In the genomic region with DNA sequence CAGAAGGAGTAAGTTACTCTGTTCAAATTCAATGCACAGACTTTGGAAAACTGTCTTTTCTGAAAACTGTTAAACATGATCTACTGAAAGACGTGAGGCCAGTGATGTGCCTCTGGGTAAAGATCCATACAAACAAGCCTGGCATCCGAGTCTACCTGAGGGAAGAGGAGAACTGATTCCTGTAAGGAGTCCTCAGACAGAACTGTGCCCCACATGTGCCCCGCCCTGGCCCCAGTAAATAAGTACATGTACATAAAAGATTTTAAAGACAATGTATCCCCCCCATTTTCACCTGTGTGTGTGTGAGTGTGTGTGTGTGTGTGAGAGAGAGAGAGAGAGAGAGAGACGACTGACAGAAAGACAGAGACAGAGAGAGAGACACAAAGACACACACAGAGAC, we compare ENCODE assay signal across 8 mouse cellular contexts. TPM values are rescaled to one million over a fixed set of nuclear protein-coding genes. Genes with fewer than 3 reads are reported as not detected.
DNase-seq lines count a peak whose midpoint lies in the region; ATAC-seq and TF ChIP-seq lines count a peak whose summit lies in the region.

No protein-coding gene starts in this region.

- no peak for DNase-seq in heart, embryonic 10.5 days (ENCODE audit: low spot score)
- no peak for DNase-seq in lung, postnatal 25 days (ENCODE audit: low spot score)
- DNase-seq in thymus, postnatal 10 days (ENCODE audit: low spot score in 2 of 2), result peak; percentile 32 to 37

- H3K4me2 ChIP-seq in heart, embryonic 12.5 days, result no peak overlapping the region
- H3K4me2 ChIP-seq in lung, embryonic 15.5 days, result peak overlapping the region; percentile 28; the same call in 1 of the 2 replicates
- H3K4me2 ChIP-seq in kidney, embryonic 16.5 days (replicated peaks; ENCODE audit: low read depth, low read length), result no peak overlapping the region
- no peak overlapping the region for H3K4me2 ChIP-seq in hindbrain, embryonic 13.5 days

- no peak overlapping the region for H3K4me3 ChIP-seq in heart, embryonic 10.5 days
- no peak overlapping the region for H3K4me3 ChIP-seq in heart, embryonic 12.5 days
- no peak overlapping the region for H3K4me3 ChIP-seq in lung, embryonic 15.5 days
- no peak overlapping the region for H3K4me3 ChIP-seq in bone marrow, adult 2 months (replicated peaks; ENCODE audit: control insufficient read depth, low read depth, low read length)
- H3K4me3 ChIP-seq in kidney, embryonic 16.5 days (ENCODE audit: low read length), result no peak overlapping the region
- H3K4me3 ChIP-seq in hindbrain, embryonic 13.5 days, result no peak overlapping the region

- no peak for TF ChIP-seq POLR2A in bone marrow, adult 2 months (IDR thresholded peaks at IDR 0.05; ENCODE audit: borderline replicate concordance, control insufficient read depth, low read depth, low read length)

- H3K9me3 ChIP-seq in heart, embryonic 10.5 days, result no peaks in the 10 kb centered on the region
- no peaks in the 10 kb centered on the region for H3K9me3 ChIP-seq in heart, embryonic 12.5 days (replicated peaks)
- H3K9me3 ChIP-seq in lung, embryonic 15.5 days, result no peaks in the 10 kb centered on the region
- H3K9me3 ChIP-seq in kidney, embryonic 16.5 days (ENCODE audit: low read length), result no peaks in the 10 kb centered on the region
- no peaks in the 10 kb centered on the region for H3K9me3 ChIP-seq in hindbrain, embryonic 13.5 days

- H3K9ac ChIP-seq in heart, embryonic 12.5 days, result no peak overlapping the region
- H3K9ac ChIP-seq in lung, embryonic 15.5 days, result no peak overlapping the region
- H3K9ac ChIP-seq in kidney, embryonic 16.5 days (replicated peaks; ENCODE audit: low read length), result no peak overlapping the region
- H3K9ac ChIP-seq in hindbrain, embryonic 13.5 days, result no peak overlapping the region

- 75% methylated on average over 4 of the region's 4 CpGs for WGBS in heart, embryonic 10.5 days
- 71% methylated on average over 4 of the region's 4 CpGs for WGBS in heart, embryonic 12.5 days
- 71% methylated on average over 4 of the region's 4 CpGs for whole genome bisulfite sequencing in lung, embryonic 15.5 days
- 41% methylated on average over 4 of the region's 4 CpGs for WGBS in bone marrow, adult 2 months
- 82% methylated on average over 4 of the region's 4 CpGs for WGBS in kidney, embryonic 16.5 days
- WGBS in hindbrain, embryonic 13.5 days, result 83% methylated on average over 4 of the region's 4 CpGs

- no peak for ATAC-seq in heart, embryonic 12.5 days (ENCODE audit: insufficient number of reproducible peaks, low FRiP score)
- ATAC-seq in lung, embryonic 15.5 days (ENCODE audit: borderline replicate concordance, extremely low read depth, low FRiP score, low TSS enrichment), result no peak
- no peak for ATAC-seq in kidney, embryonic 16.5 days (ENCODE audit: low FRiP score, low TSS enrichment)
- no peak for ATAC-seq in hindbrain, embryonic 13.5 days (ENCODE audit: low FRiP score)

- peaks cover 10% of the 10 kb centered on the region; the same call in 1 of the 2 replicates for H3K4me1 ChIP-seq in heart, embryonic 10.5 days
- H3K4me1 ChIP-seq in heart, embryonic 12.5 days (replicated peaks), result peaks cover 22% of the 10 kb centered on the region
- peaks cover 23% of the 10 kb centered on the region for H3K4me1 ChIP-seq in lung, embryonic 15.5 days
- H3K4me1 ChIP-seq in bone marrow, adult 2 months (ENCODE audit: control insufficient read depth, insufficient read depth, low read length), result peaks cover 2% of the 10 kb centered on the region; the same call in 1 of the 2 replicates
- peaks cover 11% of the 10 kb centered on the region for H3K4me1 ChIP-seq in kidney, embryonic 16.5 days (ENCODE audit: insufficient read depth, low read length)
- H3K4me1 ChIP-seq in hindbrain, embryonic 13.5 days (replicated peaks), result 0 out of 2 replicates have a peak, but pooled peaks cover 4% of the 10 kb centered on the region

- H3K27me3 ChIP-seq in heart, embryonic 10.5 days (ENCODE audit: insufficient read depth, poor library complexity, severe bottlenecking), result no peaks in the 10 kb centered on the region
- H3K27me3 ChIP-seq in heart, embryonic 12.5 days (replicated peaks), result no peaks in the 10 kb centered on the region
- H3K27me3 ChIP-seq in lung, embryonic 15.5 days, result no peaks in the 10 kb centered on the region
- no peaks in the 10 kb centered on the region for H3K27me3 ChIP-seq in kidney, embryonic 16.5 days (ENCODE audit: insufficient read depth, low read length)
- no peaks in the 10 kb centered on the region for H3K27me3 ChIP-seq in hindbrain, embryonic 13.5 days

- TF ChIP-seq CTCF in bone marrow, adult 2 months (IDR thresholded peaks at IDR 0.05; ENCODE audit: control insufficient read depth, insufficient read depth, low read length), result no peak

- H3K36me3 ChIP-seq in heart, embryonic 10.5 days, result no peaks in the 10 kb centered on the region
- no peaks in the 10 kb centered on the region for H3K36me3 ChIP-seq in heart, embryonic 12.5 days
- H3K36me3 ChIP-seq in lung, embryonic 15.5 days, result no peaks in the 10 kb centered on the region
- H3K36me3 ChIP-seq in kidney, embryonic 16.5 days (ENCODE audit: insufficient read depth, low read length), result no peaks in the 10 kb centered on the region
- H3K36me3 ChIP-seq in hindbrain, embryonic 13.5 days, result no peaks in the 10 kb centered on the region

- peak overlapping the region; percentile 59; the same call in 1 of the 2 replicates for H3K27ac ChIP-seq in heart, embryonic 10.5 days
- no peak overlapping the region for H3K27ac ChIP-seq in heart, embryonic 12.5 days (ENCODE audit: poor library complexity, severe bottlenecking)
- H3K27ac ChIP-seq in lung, embryonic 15.5 days, result peak overlapping the region; percentile 77
- peak overlapping the region; percentile 79 for H3K27ac ChIP-seq in bone marrow, adult 2 months (ENCODE audit: control insufficient read depth, insufficient read depth, low read depth, low read length, poor library complexity)
- no peak overlapping the region for H3K27ac ChIP-seq in kidney, embryonic 16.5 days (ENCODE audit: low read length)
- no peak overlapping the region for H3K27ac ChIP-seq in hindbrain, embryonic 13.5 days

RNA-seq across cellular contexts. Expression of a gene that starts 42.0 kb away (rescaled TPM):
- 428 and 460 TPM in 2 replicates for polyA plus RNA-seq in heart, embryonic 10.5 days (2016; fragmentation: Nextera tagmentation; extraction: Ambion mirVana)
- 305 and 313 TPM in 2 replicates for polyA plus RNA-seq in heart, embryonic 12.5 days (2016; fragmentation: Nextera tagmentation; extraction: Ambion mirVana)
- polyA plus RNA-seq in lung, embryonic 15.5 days (2015; fragmentation: Nextera tagmentation; extraction: Ambion mirVana), result 430 and 442 TPM in 2 replicates
- 60.1 and 73.8 TPM in 2 replicates for polyA plus RNA-seq in bone marrow, adult 2 months (2011; ENCODE audit: insufficient read depth, insufficient read length, low replicate concordance, missing spikeins)
- polyA plus RNA-seq in kidney, embryonic 16.5 days (2015; fragmentation: Nextera tagmentation; extraction: Ambion mirVana), result 425 and 430 TPM in 2 replicates
- 377 and 380 TPM in 2 replicates for polyA plus RNA-seq in hindbrain, embryonic 13.5 days (2015; fragmentation: Nextera tagmentation; extraction: Ambion mirVana)

Comparison
In these comparisons a context has a peak if more than half of its experiments do, and no peak if none do; other contexts are left out.
1. H3K27ac ChIP-seq: peak in heart, embryonic 10.5 days (single experiment), lung, embryonic 15.5 days (single experiment) and bone marrow, adult 2 months (single experiment); none in heart, embryonic 12.5 days (single experiment), kidney, embryonic 16.5 days (single experiment) and hindbrain, embryonic 13.5 days (single experiment).
2. DNase-seq: peak in thymus, postnatal 10 days (2 of 2); none in heart, embryonic 10.5 days (single experiment) and lung, postnatal 25 days (single experiment).